Mouse (Mus musculus): ENCODE measurements at regions not wholly inside any gene's neighbourhood (a gene's known extent, or its start where the extent isn't known, plus 50 kb on each side); places are given as distances from the start of the nearest gene placed in this dataset.

GRCm38 (mm10) chr8:8809835-8810439 is 119.6 kb upstream of the Arglu1 start:
- intact Hi-C loops (cut with DNase I; ENCODE audit: low total_unique reads), result no loop called here
- no peak for DNase-seq

- DNase-seq, result no peak
- intact Hi-C loops (cut with DNase I; ENCODE audit: low total_unique reads), result no loop called here
Observed at GRCm38 (mm10) chr8:8809349-8809748, 119.0 kb upstream of the Arglu1 start.

- no peak for DNase-seq
- intact Hi-C loops (cut with DNase I; ENCODE audit: low total_unique reads), result no loop called here
Observed at GRCm38 (mm10) chr8:8802761-8803340, 112.5 kb upstream of the Arglu1 start.

GRCm38 (mm10) chr8:8802317-8802716 is 112.0 kb upstream of the Arglu1 start:
- intact Hi-C loops (cut with DNase I; ENCODE audit: low total_unique reads), result no loop called here
- no peak for DNase-seq

- no peak for DNase-seq
- intact Hi-C loops (cut with DNase I; ENCODE audit: low total_unique reads), result no loop called here
Observed at GRCm38 (mm10) chr8:8801578-8801977, 111.3 kb upstream of the Arglu1 start.

DNA sequence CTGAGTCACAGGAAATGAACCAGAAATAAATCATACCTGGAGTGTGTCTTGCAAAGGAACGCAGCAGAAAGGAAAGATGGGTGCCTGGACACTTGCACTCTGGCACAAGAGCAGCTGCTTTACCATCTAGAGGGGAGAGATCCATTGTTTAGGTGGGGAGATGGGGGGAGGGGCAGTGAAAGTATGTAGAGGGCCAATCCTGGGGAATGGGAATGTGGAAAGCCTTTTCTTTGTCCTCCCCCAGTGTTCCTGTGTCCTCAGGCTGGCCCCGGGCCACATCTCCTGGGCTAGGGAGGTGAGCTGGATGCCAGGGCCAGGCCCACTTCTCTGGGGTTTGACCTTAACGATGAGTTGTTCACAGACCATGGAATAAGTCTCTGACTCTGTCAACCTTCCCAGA is 107.2 kb upstream of the Arglu1 start:
- DNase-seq, result no peak

DNA sequence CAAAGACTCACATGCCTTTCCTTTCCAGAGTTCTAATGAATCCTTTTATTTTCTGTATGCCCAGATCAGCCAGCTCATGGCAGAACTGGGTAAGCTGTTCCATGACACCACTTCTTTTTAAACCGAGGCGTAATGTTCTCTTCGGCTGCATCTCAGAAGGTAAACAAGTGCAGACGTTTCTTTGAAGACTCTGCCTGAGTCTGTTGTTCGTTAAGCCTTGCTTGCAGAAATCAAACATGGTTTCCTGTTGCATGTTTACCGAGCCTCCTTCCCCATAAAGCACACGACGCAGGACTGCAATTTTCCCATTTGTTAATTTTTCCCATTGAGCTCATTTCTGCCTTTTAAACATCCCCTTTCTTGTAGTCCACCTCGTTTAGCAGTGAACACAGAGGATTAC is 106.6 kb upstream of the Arglu1 start:
- no peak for DNase-seq
- intact Hi-C loops (cut with DNase I; ENCODE audit: low total_unique reads), result no loop called here

More for the DNA sequence above, 107.2 kb upstream of the Arglu1 start:
- intact Hi-C loops (cut with DNase I; ENCODE audit: low total_unique reads), result no loop called here

- no peak for DNase-seq
- intact Hi-C loops (cut with DNase I; ENCODE audit: low total_unique reads), result no loop called here
Observed at GRCm38 (mm10) chr8:8794711-8795110, 104.4 kb upstream of the Arglu1 start.

DNA sequence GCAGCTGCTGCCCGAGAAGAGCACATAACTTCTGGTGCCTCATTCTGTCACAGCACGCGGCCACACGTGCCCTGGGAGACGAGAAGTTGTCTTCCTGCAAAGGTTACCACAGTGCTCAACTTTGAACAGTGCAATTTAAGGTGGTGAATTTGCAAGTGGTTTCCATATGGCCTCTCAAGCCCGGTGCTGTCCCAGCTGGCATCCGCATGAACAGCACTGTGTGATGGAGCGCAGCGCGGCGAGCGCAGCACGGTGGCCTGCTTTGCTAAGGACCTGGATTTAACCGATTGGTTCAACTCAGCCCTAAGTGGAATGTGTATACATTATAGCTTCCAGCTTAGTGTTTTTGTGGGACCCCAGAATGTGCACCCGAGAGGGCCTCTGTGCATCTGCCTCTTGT is 89.6 kb upstream of the Arglu1 start:
- intact Hi-C loops (cut with DNase I; ENCODE audit: low total_unique reads), result no loop called here
- no peak for DNase-seq

DNA sequence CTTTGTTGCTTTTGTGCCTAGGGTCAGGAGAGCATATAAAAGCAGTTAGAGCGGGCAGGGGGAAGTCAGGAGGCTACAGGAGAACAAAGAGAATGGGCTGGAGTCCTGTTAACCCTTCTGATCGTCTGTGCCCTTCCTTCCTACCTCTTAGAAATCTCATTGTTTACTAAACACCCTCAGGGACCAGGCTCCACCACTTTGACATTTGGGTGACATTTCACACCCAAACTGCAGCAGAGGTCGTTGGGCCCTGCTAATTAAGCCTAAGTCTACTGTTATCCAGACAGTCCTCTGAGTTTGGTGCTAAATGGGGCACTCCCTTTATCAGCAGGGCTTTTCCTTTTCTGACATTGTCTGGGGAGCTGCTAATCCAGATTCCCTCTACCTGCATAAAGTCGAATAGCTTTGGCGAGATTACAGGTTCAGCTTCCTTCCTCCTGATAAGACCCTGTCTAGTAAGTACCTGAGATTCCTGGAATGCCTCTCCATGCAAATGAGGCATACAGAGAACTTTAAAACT is 84.2 kb upstream of the Arglu1 start:
- intact Hi-C loops (cut with DNase I; ENCODE audit: low total_unique reads), result no loop called here

GRCm38 (mm10) chr8:8772424-8772823 is 82.1 kb upstream of the Arglu1 start:
- DNase-seq, result peak; percentile 40
- intact Hi-C loops (cut with DNase I; ENCODE audit: low total_unique reads), result no loop called here

More for the DNA sequence above, 84.2 kb upstream of the Arglu1 start:
- DNase-seq, result no peak

GRCm38 (mm10) chr8:8770397-8770796 is 80.1 kb upstream of the Arglu1 start:
- intact Hi-C loops (cut with DNase I; ENCODE audit: low total_unique reads), result no loop called here
- DNase-seq, result no peak

GRCm38 (mm10) chr8:8762354-8762753 is 72.0 kb upstream of the Arglu1 start:
- intact Hi-C loops (cut with DNase I; ENCODE audit: low total_unique reads), result no loop called here
- no peak for DNase-seq

- intact Hi-C loops (cut with DNase I; ENCODE audit: low total_unique reads), result no loop called here
Observed at GRCm38 (mm10) chr8:8758283-8758682, 68.0 kb upstream of the Arglu1 start.

GRCm38 (mm10) chr8:8751208-8751607 is 60.9 kb upstream of the Arglu1 start:
- intact Hi-C loops (cut with DNase I; ENCODE audit: low total_unique reads), result no loop called here
- no peak for DNase-seq

More at GRCm38 (mm10) chr8:8758283-8758682, 68.0 kb upstream of the Arglu1 start:
- no peak for DNase-seq

DNA sequence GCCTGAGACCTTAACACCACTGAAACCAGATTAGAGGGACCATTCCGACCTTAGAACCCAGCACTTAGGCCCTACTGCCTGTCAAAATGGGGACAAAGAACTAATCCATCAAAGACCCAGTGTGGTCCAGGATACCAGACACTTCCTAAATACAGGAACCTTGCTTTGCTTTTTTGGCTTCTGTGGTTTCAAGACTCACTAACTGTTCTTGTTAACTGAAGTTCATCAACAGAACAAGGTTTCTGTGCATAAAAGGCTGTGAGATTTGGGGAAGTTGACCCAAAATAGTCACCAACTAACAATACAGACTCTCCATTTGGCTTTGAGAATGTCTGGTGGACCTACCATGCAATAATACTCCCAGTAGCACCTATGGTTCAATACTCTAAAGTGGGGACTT is 56.4 kb upstream of the Arglu1 start:
- intact Hi-C loops (cut with DNase I; ENCODE audit: low total_unique reads), result no loop called here

GRCm38 (mm10) chr8:8745615-8746285 is 55.4 kb upstream of the Arglu1 start:
- intact Hi-C loops (cut with DNase I; ENCODE audit: low total_unique reads), result no loop called here
- DNase-seq, result no peak

More for the DNA sequence above, 56.4 kb upstream of the Arglu1 start:
- DNase-seq, result no peak
